Mouse (Mus musculus): ENCODE measurements around the gene Plp1. TPM values are rescaled to one million over a fixed set of nuclear protein-coding genes. Genes with fewer than 3 reads are reported as not detected.
A peak's percentile ranks its signal among the peaks of the same experiment; 100 is the strongest.

Plp1 gene
- polyA plus RNA-seq (2015; fragmentation: Nextera tagmentation; extraction: Ambion mirVana) = 9.7 and 10.7 TPM in 2 replicates

- no peaks in the 10 kb centered on the region for H3K36me3 ChIP-seq (ENCODE audit: poor library complexity, severe bottlenecking)
- ATAC-seq = no peak
- no peak within 1 kb of the TSS for H3K4me2 ChIP-seq
- no peak within 1 kb of the TSS for H3K9ac ChIP-seq
- 17% methylated on average over 1 of the region's 1 CpGs for WGBS
- no peak within 1 kb of the TSS for H3K4me3 ChIP-seq
- H3K27me3 ChIP-seq = no peaks in the 10 kb centered on the region
- H3K4me1 ChIP-seq = no peaks in the 10 kb centered on the region
- H3K27ac ChIP-seq = no peak within 1 kb of the TSS
- H3K9me3 ChIP-seq (replicated peaks) = no peaks in the 10 kb centered on the region
Observed at GRCm38 (mm10) chrX:136822371-136822770, at the start of gene Plp1. TSS of gene Plp1 (plus strand) at chrX:136822671.

DNA sequence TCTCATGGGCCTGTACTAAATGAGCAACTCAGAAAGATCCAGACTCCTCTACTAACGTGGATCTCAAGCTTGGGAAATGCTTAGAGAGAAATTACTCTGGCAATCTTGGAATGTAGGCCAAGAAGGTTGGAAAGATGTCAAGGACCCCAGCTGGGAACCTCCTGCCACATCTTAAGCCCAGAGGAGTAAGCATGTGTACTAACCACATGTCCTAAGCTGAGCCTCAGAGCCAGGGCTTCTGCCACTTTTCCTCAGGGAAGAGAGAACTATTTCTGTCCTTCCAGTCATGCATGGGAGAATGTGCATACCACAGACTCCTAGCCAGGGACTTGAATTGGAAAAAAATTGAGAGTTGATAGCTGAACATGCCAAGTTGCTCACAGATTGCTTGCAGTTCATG is 49.4 kb upstream of the Plp1 start:
- Histone ChIP-seq H3K36me3 (ENCODE audit: poor library complexity, severe bottlenecking) (no peaks in the 10 kb centered on the region), H3K27me3 (no peaks in the 10 kb centered on the region), H3K27ac (no peak overlapping the region), H3K9me3 (replicated peaks) (no peaks in the 10 kb centered on the region), H3K9ac (no peak overlapping the region), H3K4me2 (no peak overlapping the region), H3K4me1 (no peaks in the 10 kb centered on the region), H3K4me3 (no peak overlapping the region)
- 75% methylated on average over 1 of the region's 1 CpGs for WGBS
- ATAC-seq = no peak

- no peak overlapping the region for H3K4me3 ChIP-seq
- no peak overlapping the region for H3K4me2 ChIP-seq
- H3K4me1 ChIP-seq = no peaks in the 10 kb centered on the region
- WGBS = 70% methylated on average over 3 of the region's 3 CpGs
- no peak overlapping the region for H3K27ac ChIP-seq
- H3K27me3 ChIP-seq = no peaks in the 10 kb centered on the region; the same call in 1 of the 2 replicates
- H3K9me3 ChIP-seq (replicated peaks) = no peaks in the 10 kb centered on the region
- ATAC-seq = no peak
- H3K36me3 ChIP-seq (ENCODE audit: poor library complexity, severe bottlenecking) = no peaks in the 10 kb centered on the region
- no peak overlapping the region for H3K9ac ChIP-seq
Observed at GRCm38 (mm10) chrX:136778046-136778445, 44.4 kb upstream of the Plp1 start.

DNA sequence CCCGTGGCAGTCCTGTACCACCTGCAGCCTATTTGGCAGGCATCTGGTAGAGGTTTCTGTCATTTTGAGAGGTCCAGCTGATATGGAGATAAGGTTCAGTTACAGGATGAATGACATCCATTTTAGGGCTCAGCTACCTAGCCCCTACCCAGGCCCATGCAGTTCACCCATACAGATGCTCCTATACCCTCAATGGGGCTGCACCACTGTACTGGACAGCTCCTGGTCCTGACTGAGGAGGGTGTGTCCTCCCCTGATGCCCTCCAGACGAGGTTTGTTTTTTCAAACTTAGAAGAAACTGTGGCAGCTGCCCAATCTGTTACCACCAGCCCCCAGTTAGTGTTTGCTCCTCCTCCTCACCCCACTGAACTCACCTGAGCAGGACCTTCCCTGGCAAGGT is 43.2 kb upstream of the Plp1 start:
- Histone ChIP-seq H3K4me1 (no peaks in the 10 kb centered on the region), H3K27me3 (no peaks in the 10 kb centered on the region; the same call in 1 of the 2 replicates), H3K36me3 (ENCODE audit: poor library complexity, severe bottlenecking) (no peaks in the 10 kb centered on the region), H3K4me2 (no peak overlapping the region), H3K9ac (no peak overlapping the region), H3K4me3 (no peak overlapping the region), H3K9me3 (replicated peaks) (no peaks in the 10 kb centered on the region), H3K27ac (no peak overlapping the region)
- no peak for ATAC-seq
- 55% methylated on average over 2 of the region's 2 CpGs for WGBS

DNA sequence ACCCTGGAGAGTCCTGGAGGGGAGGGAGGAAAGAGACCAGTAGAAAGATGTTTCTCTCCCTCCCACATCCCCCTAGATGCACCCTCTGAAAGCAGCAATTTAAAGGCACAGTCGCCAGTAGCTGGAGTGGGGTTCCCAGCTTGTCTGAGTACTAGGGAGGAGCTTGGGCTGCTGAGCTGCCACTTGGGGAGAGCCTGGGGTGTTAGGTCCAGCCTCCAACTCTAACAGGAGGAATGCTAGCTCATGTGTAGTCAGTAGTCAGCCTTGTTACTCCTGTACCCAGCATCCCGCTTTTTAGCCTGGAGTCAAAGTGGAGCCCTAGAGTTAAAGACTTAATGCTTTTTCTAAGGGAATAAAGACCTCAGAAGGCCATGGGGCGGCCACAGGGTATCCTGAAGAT is 42.4 kb upstream of the Plp1 start, which contains the start of gene Glra4:
Gene Glra4, minus strand, starts transcription at position 101 of the 400 bp plus-strand sequence.
- H3K27ac ChIP-seq = no peak within 1 kb of the TSS
- H3K9me3 ChIP-seq (replicated peaks) = no peaks in the 10 kb centered on the region
- 81% methylated on average over 3 of the region's 3 CpGs for WGBS
- H3K27me3 ChIP-seq = no peaks in the 10 kb centered on the region; the same call in 1 of the 2 replicates
- H3K36me3 ChIP-seq (ENCODE audit: poor library complexity, severe bottlenecking) = no peaks in the 10 kb centered on the region
- H3K9ac ChIP-seq = no peak within 1 kb of the TSS
- H3K4me2 ChIP-seq = no peak within 1 kb of the TSS
- no peak for ATAC-seq
- no peak within 1 kb of the TSS for H3K4me3 ChIP-seq
- H3K4me1 ChIP-seq = no peaks in the 10 kb centered on the region

GRCm38 (mm10) chrX:136789446-136789845 is 33.0 kb upstream of the Plp1 start:
- whole genome bisulfite sequencing = 86% methylated on average over 4 of the region's 4 CpGs
- H3K27me3 ChIP-seq = no peaks in the 10 kb centered on the region

DNA sequence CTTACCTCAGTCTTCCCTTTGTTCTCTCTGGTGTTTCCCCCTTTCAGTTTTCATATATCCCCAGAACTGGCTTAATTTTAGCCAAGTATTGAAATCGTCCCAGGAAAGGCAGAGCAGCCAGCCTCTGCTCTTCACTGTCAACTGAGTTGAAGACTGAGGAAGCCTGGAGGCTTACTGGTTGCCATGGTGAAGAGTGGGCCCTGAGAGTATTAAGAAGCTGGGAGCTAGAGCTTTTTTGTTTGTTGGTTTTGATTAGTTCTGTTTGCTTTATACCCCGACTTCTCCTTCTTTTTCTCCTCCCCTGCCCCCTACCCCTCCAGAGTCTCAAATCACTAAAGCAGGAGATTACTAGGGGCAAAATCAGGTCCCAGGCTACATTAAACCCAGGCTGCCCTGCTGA is 25.2 kb upstream of the Plp1 start:
- no peak for ATAC-seq
- 9% methylated on average over 2 of the region's 2 CpGs for WGBS

More at GRCm38 (mm10) chrX:136789446-136789845, 33.0 kb upstream of the Plp1 start:
- Histone ChIP-seq H3K4me3 (no peak overlapping the region), H3K27ac (no peak overlapping the region), H3K36me3 (ENCODE audit: poor library complexity, severe bottlenecking) (peaks cover 4% of the 10 kb centered on the region; the same call in 1 of the 2 replicates), H3K4me1 (no peaks in the 10 kb centered on the region), H3K9me3 (replicated peaks) (no peaks in the 10 kb centered on the region), H3K4me2 (no peak overlapping the region), H3K9ac (no peak overlapping the region)
- no peak for ATAC-seq

DNA sequence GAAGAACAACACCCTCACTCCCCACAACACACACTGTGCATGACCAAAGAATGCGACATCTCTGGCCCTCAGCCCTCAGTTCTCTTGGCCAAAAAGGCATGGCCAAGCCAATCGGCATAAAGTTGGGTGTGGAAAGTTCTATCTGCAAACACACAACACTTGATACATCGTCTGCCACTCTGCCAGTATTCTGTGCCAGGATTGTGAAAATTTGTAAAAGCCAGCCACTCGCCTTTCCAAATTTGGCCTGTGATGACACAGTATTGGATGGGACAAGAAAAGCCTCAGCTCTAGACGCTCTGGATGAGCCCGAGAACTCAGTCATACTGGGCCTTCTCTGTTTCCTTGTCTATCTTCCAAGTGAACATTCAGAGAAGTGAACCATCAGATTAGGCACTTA is 2.7 kb upstream of the Plp1 start:
- H3K4me2 ChIP-seq = no peak overlapping the region
- H3K4me1 ChIP-seq = no peaks in the 10 kb centered on the region
- ATAC-seq = peak; percentile 36; the same call in 1 of the 2 replicates
- no peak overlapping the region for H3K27ac ChIP-seq
- no peak overlapping the region for H3K4me3 ChIP-seq
- 92% methylated on average over 6 of the region's 6 CpGs for WGBS
- H3K36me3 ChIP-seq (ENCODE audit: poor library complexity, severe bottlenecking) = no peaks in the 10 kb centered on the region
- no peaks in the 10 kb centered on the region for H3K27me3 ChIP-seq
- H3K9me3 ChIP-seq (replicated peaks) = no peaks in the 10 kb centered on the region
- H3K9ac ChIP-seq = no peak overlapping the region

More for the DNA sequence above, 25.2 kb upstream of the Plp1 start:
- Histone ChIP-seq H3K4me1 (0 out of 2 replicates have a peak, but pooled peaks cover 4% of the 10 kb centered on the region), H3K36me3 (ENCODE audit: poor library complexity, severe bottlenecking) (no peaks in the 10 kb centered on the region), H3K27ac (no peak overlapping the region), H3K4me3 (no peak overlapping the region), H3K4me2 (no peak overlapping the region), H3K27me3 (no peaks in the 10 kb centered on the region), H3K9me3 (replicated peaks) (no peaks in the 10 kb centered on the region), H3K9ac (no peak overlapping the region)

- Histone ChIP-seq H3K4me3 (no peak overlapping the region), H3K27ac (no peak overlapping the region), H3K9ac (no peak overlapping the region), H3K36me3 (ENCODE audit: poor library complexity, severe bottlenecking) (no peaks in the 10 kb centered on the region), H3K9me3 (replicated peaks) (no peaks in the 10 kb centered on the region), H3K27me3 (no peaks in the 10 kb centered on the region), H3K4me2 (no peak overlapping the region), H3K4me1 (no peaks in the 10 kb centered on the region)
- ATAC-seq = peak; percentile 95
- WGBS = 12% methylated on average over 1 of the region's 1 CpGs
Observed at GRCm38 (mm10) chrX:136820250-136820649, 2.2 kb upstream of the Plp1 start.

DNA sequence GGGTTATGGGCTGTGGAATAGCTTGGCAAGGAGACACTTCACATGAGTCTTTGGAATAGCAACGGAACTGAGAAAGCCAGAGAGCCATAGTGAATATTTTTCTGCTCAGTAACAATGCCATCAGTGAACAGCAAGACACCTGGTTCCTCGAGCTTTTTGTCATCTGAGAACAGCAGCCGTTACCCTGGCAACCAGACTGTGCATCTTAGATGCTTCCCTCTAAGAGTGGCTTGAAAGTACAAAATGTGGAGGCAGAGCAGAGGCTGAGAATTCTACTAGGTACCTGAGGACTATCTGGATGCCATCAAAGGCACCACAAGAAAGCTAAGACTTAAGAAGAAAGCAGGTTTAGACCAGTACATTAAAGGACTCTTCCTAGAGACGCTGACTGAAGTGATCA is 2.5 kb downstream of the Plp1 start:
- no peak overlapping the region for H3K4me3 ChIP-seq
- H3K9me3 ChIP-seq (replicated peaks) = no peaks in the 10 kb centered on the region
- H3K27ac ChIP-seq = no peak overlapping the region
- H3K36me3 ChIP-seq (ENCODE audit: poor library complexity, severe bottlenecking) = no peaks in the 10 kb centered on the region
- no peak overlapping the region for H3K4me2 ChIP-seq
- no peaks in the 10 kb centered on the region for H3K27me3 ChIP-seq
- 63% methylated on average over 4 of the region's 4 CpGs for WGBS
- H3K4me1 ChIP-seq = no peaks in the 10 kb centered on the region
- ATAC-seq = peak; percentile 51
- H3K9ac ChIP-seq = no peak overlapping the region

GRCm38 (mm10) chrX:136828610-136829009 is 6.1 kb downstream of the Plp1 start:
- Histone ChIP-seq H3K36me3 (ENCODE audit: poor library complexity, severe bottlenecking) (no peaks in the 10 kb centered on the region), H3K4me3 (no peak overlapping the region), H3K27ac (no peak overlapping the region), H3K27me3 (no peaks in the 10 kb centered on the region), H3K9me3 (replicated peaks) (no peaks in the 10 kb centered on the region), H3K4me1 (no peaks in the 10 kb centered on the region), H3K4me2 (no peak overlapping the region), H3K9ac (no peak overlapping the region)
- ATAC-seq = no peak

- WGBS = 41% methylated on average over 3 of the region's 3 CpGs
- H3K4me2 ChIP-seq = no peak overlapping the region
- no peaks in the 10 kb centered on the region for H3K9me3 ChIP-seq (replicated peaks)
- H3K36me3 ChIP-seq (ENCODE audit: poor library complexity, severe bottlenecking) = no peaks in the 10 kb centered on the region
- H3K9ac ChIP-seq = no peak overlapping the region
- H3K27ac ChIP-seq = no peak overlapping the region
- H3K4me3 ChIP-seq = no peak overlapping the region
- no peak for ATAC-seq
- H3K4me1 ChIP-seq = no peaks in the 10 kb centered on the region
- no peaks in the 10 kb centered on the region for H3K27me3 ChIP-seq
Observed at GRCm38 (mm10) chrX:136850300-136850699, 27.8 kb downstream of the Plp1 start.
